Mouse (Mus musculus): ENCODE measurements around the gene Unc119b. TPM values are rescaled to one million over a fixed set of nuclear protein-coding genes. Genes with fewer than 3 reads are reported as not detected.

Gene Unc119b
- polyA plus RNA-seq (2015; fragmentation: Nextera tagmentation; extraction: Ambion mirVana): 37.2 and 39.3 TPM in 2 replicates

GRCm38 (mm10) chr5:115134234-115135165, at the start of gene Unc119b:
Gene Unc119b, minus strand, starts transcription at chr5:115134975.
- WGBS: under 1% methylated on average over 67 of the region's 81 CpGs
- Histone ChIP-seq H3K9ac (peak within 1 kb of the TSS; percentile 94), H3K27ac (replicated peaks) (peak within 1 kb of the TSS; percentile 59; the same call in 1 of the 2 replicates), H3K27me3 (no peaks in the 10 kb centered on the region), H3K36me3 (peaks cover 9% of the 10 kb centered on the region), H3K4me1 (replicated peaks) (peaks cover 23% of the 10 kb centered on the region), H3K4me3 (peak within 1 kb of the TSS; percentile 88), H3K4me2 (peak within 1 kb of the TSS; percentile 89), H3K9me3 (no peaks in the 10 kb centered on the region)
- peak; percentile 94 for ATAC-seq (ENCODE audit: low read depth)

GRCm38 (mm10) chr5:115183482-115183881, 48.7 kb upstream of the Unc119b start:
- H3K36me3 ChIP-seq: no peaks in the 10 kb centered on the region
- no peaks in the 10 kb centered on the region for H3K9me3 ChIP-seq
- H3K27ac ChIP-seq (replicated peaks): no peak overlapping the region
- no peak overlapping the region for H3K9ac ChIP-seq
- H3K4me2 ChIP-seq: no peak overlapping the region
- no peaks in the 10 kb centered on the region for H3K27me3 ChIP-seq
- H3K4me1 ChIP-seq (replicated peaks): peaks cover 67% of the 10 kb centered on the region
- WGBS: 85% methylated on average over 10 of the region's 10 CpGs
- H3K4me3 ChIP-seq: no peak overlapping the region
- ATAC-seq (ENCODE audit: low read depth): no peak

DNA sequence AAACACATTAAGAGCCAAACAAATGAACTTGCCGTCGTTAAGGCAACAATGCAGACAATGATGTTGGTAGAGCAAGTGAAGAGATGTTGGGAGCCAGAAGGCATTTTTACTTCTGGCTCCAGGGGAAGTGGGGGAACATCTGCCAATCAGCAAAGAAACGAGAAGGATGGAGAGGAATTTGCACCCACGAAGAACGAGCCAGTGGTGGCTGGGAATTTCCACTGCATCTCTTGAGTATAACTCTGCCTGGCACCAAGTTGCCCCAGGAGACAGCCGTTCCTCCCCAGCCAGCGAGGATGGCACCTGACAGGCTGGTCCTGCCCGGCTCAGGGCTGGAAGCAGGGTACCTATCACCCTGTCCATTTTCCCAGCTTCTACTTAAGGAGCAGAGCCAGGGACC, 48.1 kb upstream of the Unc119b start:
- no peaks in the 10 kb centered on the region for H3K36me3 ChIP-seq
- H3K9ac ChIP-seq: no peak overlapping the region; the same call in 1 of the 2 replicates
- peaks cover 65% of the 10 kb centered on the region for H3K4me1 ChIP-seq (replicated peaks)
- ATAC-seq (ENCODE audit: low read depth): no peak
- H3K27me3 ChIP-seq: no peaks in the 10 kb centered on the region
- no peak overlapping the region for H3K4me2 ChIP-seq
- H3K9me3 ChIP-seq: no peaks in the 10 kb centered on the region
- H3K27ac ChIP-seq (replicated peaks): no peak overlapping the region
- no peak overlapping the region for H3K4me3 ChIP-seq
- WGBS: 58% methylated on average over 8 of the region's 8 CpGs

DNA sequence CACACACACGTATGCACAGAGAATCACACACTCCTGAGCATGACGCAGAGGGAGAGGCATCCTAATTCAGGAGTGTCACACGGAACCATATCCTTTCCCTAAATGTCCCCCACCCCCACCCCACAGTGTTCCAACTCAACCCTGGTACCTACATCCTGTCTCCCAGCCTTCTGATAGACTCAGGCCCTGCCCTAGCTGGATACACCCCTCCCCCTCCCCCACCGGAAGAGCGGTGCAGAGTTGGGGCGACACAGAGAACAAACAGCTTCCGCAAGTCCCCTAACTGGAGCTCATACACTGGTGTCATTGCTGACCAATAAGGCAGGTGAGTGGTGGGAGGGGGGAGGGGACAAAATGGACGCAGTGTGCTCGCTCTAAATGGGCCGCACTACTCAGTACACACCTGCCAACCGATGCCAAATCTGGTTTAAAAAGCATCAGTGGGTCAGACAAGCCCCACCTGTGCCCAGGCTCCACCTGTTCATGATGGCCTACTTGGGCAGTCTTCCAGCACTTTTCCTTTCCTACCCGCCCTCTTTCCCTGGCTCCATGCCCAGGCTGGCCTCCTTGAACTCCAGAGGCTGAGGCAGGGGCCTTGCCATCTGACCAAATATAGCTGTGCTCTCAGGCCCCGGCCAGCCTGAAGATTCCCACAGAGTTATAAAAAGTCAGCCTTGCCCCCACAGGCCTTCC, 46.6 kb upstream of the Unc119b start:
- Histone ChIP-seq H3K4me1 (replicated peaks) (peaks cover 50% of the 10 kb centered on the region), H3K4me2 (no peak overlapping the region), H3K36me3 (no peaks in the 10 kb centered on the region), H3K9ac (no peak overlapping the region), H3K27ac (replicated peaks) (no peak overlapping the region), H3K4me3 (no peak overlapping the region), H3K9me3 (no peaks in the 10 kb centered on the region), H3K27me3 (no peaks in the 10 kb centered on the region)
- 82% methylated on average over 13 of the region's 13 CpGs for WGBS
- ATAC-seq (ENCODE audit: low read depth): no peak

DNA sequence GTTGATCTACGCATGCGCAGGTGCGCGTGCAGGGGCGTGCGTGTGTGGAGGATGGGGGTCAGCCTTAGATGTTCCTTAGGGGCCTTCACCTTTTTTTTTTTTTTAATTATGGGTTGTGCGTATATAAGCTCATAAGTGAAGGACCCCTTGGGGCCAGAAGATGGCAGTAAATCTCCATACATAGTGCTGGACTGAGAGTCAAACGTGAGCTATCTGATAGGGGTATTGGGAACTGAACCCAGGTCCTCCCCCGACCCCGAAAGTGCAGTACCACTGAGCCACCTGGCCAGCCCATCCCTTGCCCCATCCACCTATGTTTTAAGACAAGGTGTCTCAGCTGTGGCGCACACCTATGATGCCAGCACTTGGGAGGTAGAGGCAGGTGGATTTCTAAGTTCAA, 44.8 kb upstream of the Unc119b start:
- peaks cover 32% of the 10 kb centered on the region for H3K4me1 ChIP-seq (replicated peaks)
- no peak overlapping the region for H3K9ac ChIP-seq
- WGBS: 93% methylated on average over 11 of the region's 11 CpGs
- no peak overlapping the region for H3K4me3 ChIP-seq
- no peaks in the 10 kb centered on the region for H3K9me3 ChIP-seq
- no peaks in the 10 kb centered on the region for H3K27me3 ChIP-seq
- H3K4me2 ChIP-seq: no peak overlapping the region
- H3K27ac ChIP-seq (replicated peaks): no peak overlapping the region
- no peaks in the 10 kb centered on the region for H3K36me3 ChIP-seq
- ATAC-seq (ENCODE audit: low read depth): no peak

- H3K4me3 ChIP-seq: no peak overlapping the region
- peaks cover 15% of the 10 kb centered on the region for H3K4me1 ChIP-seq (replicated peaks)
- H3K36me3 ChIP-seq: peaks cover 10% of the 10 kb centered on the region; the same call in 1 of the 2 replicates
- WGBS: 78% methylated on average over 6 of the region's 6 CpGs
- ATAC-seq (ENCODE audit: low read depth): no peak
- no peaks in the 10 kb centered on the region for H3K27me3 ChIP-seq
- H3K9me3 ChIP-seq: no peaks in the 10 kb centered on the region
- no peak overlapping the region for H3K9ac ChIP-seq
- no peak overlapping the region for H3K4me2 ChIP-seq
- H3K27ac ChIP-seq (replicated peaks): no peak overlapping the region
Measured at GRCm38 (mm10) chr5:115177866-115178265, 43.1 kb upstream of the Unc119b start.

DNA sequence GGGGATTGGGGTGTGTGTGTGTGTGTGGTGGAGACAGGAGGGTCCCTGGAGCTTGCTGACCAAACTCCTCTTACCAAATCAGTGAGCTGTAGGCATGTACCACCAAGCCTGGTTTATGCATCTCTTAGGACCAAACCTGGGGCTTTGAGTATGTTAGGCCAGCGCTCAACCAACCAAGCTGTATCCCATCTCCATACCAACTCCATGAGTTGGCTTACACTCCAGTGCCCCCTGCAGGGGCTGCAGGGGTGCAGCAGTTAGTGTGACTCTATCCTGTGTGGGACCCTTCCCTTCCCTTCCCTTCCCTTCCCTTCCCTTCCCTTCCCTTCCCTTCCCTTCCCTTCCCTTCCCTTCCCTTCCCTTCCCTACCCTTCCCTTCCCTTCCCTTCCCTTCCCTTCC, 39.8 kb upstream of the Unc119b start:
- Histone ChIP-seq H3K4me3 (no peak overlapping the region), H3K4me2 (no peak overlapping the region), H3K36me3 (peaks cover 32% of the 10 kb centered on the region), H3K9ac (no peak overlapping the region), H3K27me3 (no peaks in the 10 kb centered on the region), H3K27ac (replicated peaks) (no peak overlapping the region), H3K9me3 (no peaks in the 10 kb centered on the region), H3K4me1 (replicated peaks) (no peaks in the 10 kb centered on the region)
- WGBS: 100% methylated on average over 1 of the region's 1 CpGs
- ATAC-seq (ENCODE audit: low read depth): no peak

DNA sequence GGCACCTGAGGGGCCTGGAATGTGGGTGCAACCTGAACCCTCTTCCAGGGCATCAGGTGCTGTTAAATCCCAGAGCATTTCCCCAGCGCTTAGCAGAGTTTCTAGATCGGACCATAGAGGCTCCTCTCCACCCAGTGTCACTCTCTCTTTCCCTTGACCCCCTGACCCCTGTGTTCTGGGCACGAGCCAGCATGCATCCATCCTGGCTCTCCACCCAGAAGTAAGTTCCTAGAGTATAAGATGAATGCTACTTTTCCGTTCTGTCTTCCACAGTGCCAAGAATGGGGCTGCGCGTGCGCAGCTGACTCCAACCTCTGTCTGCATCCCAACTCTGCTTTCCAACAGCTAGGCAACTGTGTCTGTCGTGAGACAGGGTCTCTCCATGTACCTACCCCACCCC, 35.4 kb upstream of the Unc119b start:
- no peaks in the 10 kb centered on the region for H3K27me3 ChIP-seq
- H3K36me3 ChIP-seq: peaks cover 35% of the 10 kb centered on the region
- 85% methylated on average over 8 of the region's 8 CpGs for WGBS
- H3K4me2 ChIP-seq: no peak overlapping the region
- ATAC-seq (ENCODE audit: low read depth): no peak
- peaks cover 5% of the 10 kb centered on the region for H3K4me1 ChIP-seq (replicated peaks)
- no peak overlapping the region for H3K9ac ChIP-seq
- H3K27ac ChIP-seq (replicated peaks): no peak overlapping the region
- H3K9me3 ChIP-seq: no peaks in the 10 kb centered on the region
- H3K4me3 ChIP-seq: no peak overlapping the region

- H3K4me2 ChIP-seq: no peak overlapping the region
- no peaks in the 10 kb centered on the region for H3K27me3 ChIP-seq
- whole genome bisulfite sequencing: 34% methylated on average over 27 of the region's 27 CpGs
- no peaks in the 10 kb centered on the region for H3K9me3 ChIP-seq
- ATAC-seq (ENCODE audit: low read depth): no peak
- H3K4me1 ChIP-seq (replicated peaks): peaks cover 5% of the 10 kb centered on the region
- no peak overlapping the region for H3K4me3 ChIP-seq
- peaks cover 27% of the 10 kb centered on the region for H3K36me3 ChIP-seq
- H3K27ac ChIP-seq (replicated peaks): no peak overlapping the region
- no peak overlapping the region for H3K9ac ChIP-seq
Measured at GRCm38 (mm10) chr5:115168641-115169415, 34.1 kb upstream of the Unc119b start.

- ATAC-seq (ENCODE audit: low read depth): no peak
- H3K9me3 ChIP-seq: no peaks in the 10 kb centered on the region
- WGBS: 71% methylated on average over 6 of the region's 6 CpGs
- H3K27ac ChIP-seq (replicated peaks): no peak overlapping the region
- no peaks in the 10 kb centered on the region for H3K27me3 ChIP-seq
- no peak overlapping the region for H3K9ac ChIP-seq
- peaks cover 5% of the 10 kb centered on the region for H3K4me1 ChIP-seq (replicated peaks)
- peaks cover 21% of the 10 kb centered on the region for H3K36me3 ChIP-seq
- H3K4me3 ChIP-seq: no peak overlapping the region
- no peak overlapping the region for H3K4me2 ChIP-seq
Measured at GRCm38 (mm10) chr5:115167396-115167795, 32.6 kb upstream of the Unc119b start.

- Histone ChIP-seq H3K36me3 (peaks cover 15% of the 10 kb centered on the region), H3K27me3 (no peaks in the 10 kb centered on the region), H3K9me3 (no peaks in the 10 kb centered on the region), H3K27ac (replicated peaks) (no peak overlapping the region), H3K9ac (no peak overlapping the region), H3K4me3 (no peak overlapping the region), H3K4me1 (replicated peaks) (peaks cover 5% of the 10 kb centered on the region), H3K4me2 (no peak overlapping the region)
- 83% methylated on average over 7 of the region's 7 CpGs for WGBS
- no peak for ATAC-seq (ENCODE audit: low read depth)
Measured at GRCm38 (mm10) chr5:115166815-115167194, 32.0 kb upstream of the Unc119b start.
